Mouse (Mus musculus) ES-Bruce4 (cell line): ENCODE measurements around the gene Efemp2.

ENCODE experiments used
- CTCF ChIP-seq: IDR thresholded peaks from one replicate; pipeline ENCODE4 v1.8.1; 2011; ENCODE audit warnings: low read depth, low read length
- POLR2A ChIP-seq: IDR thresholded peaks from one replicate; pipeline ENCODE4 v1.8.1; 2011; ENCODE audit warnings: low read length; ENCODE audit not compliant: insufficient read depth

- no peak for TF ChIP-seq POLR2A
- no peak for TF ChIP-seq CTCF
Observed at GRCm38 (mm10) chr19:5466916-5467500, 6.7 kb upstream of the Efemp2 start.
